Mouse (Mus musculus): ENCODE measurements around the gene Etv6. TPM values are rescaled to one million over a fixed set of nuclear protein-coding genes. Genes with fewer than 3 reads are reported as not detected.

Gene Etv6
- polyA plus RNA-seq, 1 experiment, result 23.4 TPM

GRCm38 (mm10) chr6:134053146-134053545, 17.6 kb downstream of the Etv6 start:
- TF ChIP-seq POLR2A (IDR thresholded peaks at IDR 0.05; ENCODE audit: borderline replicate concordance, low read depth, low read length) (no peak), CTCF (IDR thresholded peaks at IDR 0.05; ENCODE audit: low read depth, low read length) (no peak)
- H3K4me1 ChIP-seq (ENCODE audit: control insufficient read depth, insufficient read depth, low read length), result peaks cover 47% of the 10 kb centered on the region
- H3K27ac ChIP-seq (ENCODE audit: insufficient read depth, low read depth, low read length), result no peak overlapping the region
- H3K4me3 ChIP-seq (ENCODE audit: insufficient read depth, low read length), result no peak overlapping the region

GRCm38 (mm10) chr6:134053566-134053965, 18.1 kb downstream of the Etv6 start:
- H3K4me1 ChIP-seq (ENCODE audit: control insufficient read depth, insufficient read depth, low read length), result peaks cover 49% of the 10 kb centered on the region
- H3K27ac ChIP-seq (ENCODE audit: insufficient read depth, low read depth, low read length), result no peak overlapping the region
- no peak overlapping the region for H3K4me3 ChIP-seq (ENCODE audit: insufficient read depth, low read length)
- TF ChIP-seq CTCF (IDR thresholded peaks at IDR 0.05; ENCODE audit: low read depth, low read length), result no peak
- TF ChIP-seq POLR2A (IDR thresholded peaks at IDR 0.05; ENCODE audit: borderline replicate concordance, low read depth, low read length), result no peak

- peak overlapping the region; percentile 49 for H3K27ac ChIP-seq (ENCODE audit: insufficient read depth, low read depth, low read length)
- peaks cover 50% of the 10 kb centered on the region for H3K4me1 ChIP-seq (ENCODE audit: control insufficient read depth, insufficient read depth, low read length)
- no peak overlapping the region for H3K4me3 ChIP-seq (ENCODE audit: insufficient read depth, low read length)
- TF ChIP-seq POLR2A (IDR thresholded peaks at IDR 0.05; ENCODE audit: borderline replicate concordance, low read depth, low read length), result no peak
- TF ChIP-seq CTCF (IDR thresholded peaks at IDR 0.05; ENCODE audit: low read depth, low read length), result no peak
Measured at GRCm38 (mm10) chr6:134055588-134055987, 20.1 kb downstream of the Etv6 start.

GRCm38 (mm10) chr6:134058451-134058850, 23.0 kb downstream of the Etv6 start:
- H3K4me3 ChIP-seq (ENCODE audit: insufficient read depth, low read length), result no peak overlapping the region
- TF ChIP-seq CTCF (IDR thresholded peaks at IDR 0.05; ENCODE audit: low read depth, low read length) (no peak), POLR2A (IDR thresholded peaks at IDR 0.05; ENCODE audit: borderline replicate concordance, low read depth, low read length) (no peak)
- H3K4me1 ChIP-seq (ENCODE audit: control insufficient read depth, insufficient read depth, low read length), result peaks cover 48% of the 10 kb centered on the region
- H3K27ac ChIP-seq (ENCODE audit: insufficient read depth, low read depth, low read length), result no peak overlapping the region

GRCm38 (mm10) chr6:134058886-134059551, 23.5 kb downstream of the Etv6 start:
- Histone ChIP-seq H3K27ac (ENCODE audit: insufficient read depth, low read depth, low read length) (no peak overlapping the region), H3K4me1 (ENCODE audit: control insufficient read depth, insufficient read depth, low read length) (peaks cover 53% of the 10 kb centered on the region), H3K4me3 (ENCODE audit: insufficient read depth, low read length) (no peak overlapping the region)
- TF ChIP-seq POLR2A (IDR thresholded peaks at IDR 0.05; ENCODE audit: borderline replicate concordance, low read depth, low read length) (no peak), CTCF (IDR thresholded peaks at IDR 0.05; ENCODE audit: low read depth, low read length) (no peak)

- Histone ChIP-seq H3K4me3 (ENCODE audit: insufficient read depth, low read length) (no peak overlapping the region), H3K27ac (ENCODE audit: insufficient read depth, low read depth, low read length) (no peak overlapping the region), H3K4me1 (ENCODE audit: control insufficient read depth, insufficient read depth, low read length) (peaks cover 53% of the 10 kb centered on the region)
- TF ChIP-seq POLR2A (IDR thresholded peaks at IDR 0.05; ENCODE audit: borderline replicate concordance, low read depth, low read length) (no peak), CTCF (IDR thresholded peaks at IDR 0.05; ENCODE audit: low read depth, low read length) (no peak)
Measured at GRCm38 (mm10) chr6:134059552-134059891, 24.0 kb downstream of the Etv6 start.

GRCm38 (mm10) chr6:134060036-134060435, 24.5 kb downstream of the Etv6 start:
- H3K4me1 ChIP-seq (ENCODE audit: control insufficient read depth, insufficient read depth, low read length), result peaks cover 52% of the 10 kb centered on the region
- H3K4me3 ChIP-seq (ENCODE audit: insufficient read depth, low read length), result no peak overlapping the region
- TF ChIP-seq CTCF (IDR thresholded peaks at IDR 0.05; ENCODE audit: low read depth, low read length) (no peak), POLR2A (IDR thresholded peaks at IDR 0.05; ENCODE audit: borderline replicate concordance, low read depth, low read length) (no peak)
- H3K27ac ChIP-seq (ENCODE audit: insufficient read depth, low read depth, low read length), result no peak overlapping the region

GRCm38 (mm10) chr6:134060811-134061210, 25.3 kb downstream of the Etv6 start:
- Histone ChIP-seq H3K4me3 (ENCODE audit: insufficient read depth, low read length) (no peak overlapping the region), H3K4me1 (ENCODE audit: control insufficient read depth, insufficient read depth, low read length) (peaks cover 50% of the 10 kb centered on the region), H3K27ac (ENCODE audit: insufficient read depth, low read depth, low read length) (no peak overlapping the region)
- TF ChIP-seq CTCF (IDR thresholded peaks at IDR 0.05; ENCODE audit: low read depth, low read length), result no peak
- TF ChIP-seq POLR2A (IDR thresholded peaks at IDR 0.05; ENCODE audit: borderline replicate concordance, low read depth, low read length), result no peak

- no peak for TF ChIP-seq CTCF (IDR thresholded peaks at IDR 0.05; ENCODE audit: low read depth, low read length)
- no peak for TF ChIP-seq POLR2A (IDR thresholded peaks at IDR 0.05; ENCODE audit: borderline replicate concordance, low read depth, low read length)
- H3K4me3 ChIP-seq (ENCODE audit: insufficient read depth, low read length), result no peak overlapping the region
- peak overlapping the region; percentile 68 for H3K27ac ChIP-seq (ENCODE audit: insufficient read depth, low read depth, low read length)
- peaks cover 61% of the 10 kb centered on the region for H3K4me1 ChIP-seq (ENCODE audit: control insufficient read depth, insufficient read depth, low read length)
Measured at GRCm38 (mm10) chr6:134065018-134065725, 29.7 kb downstream of the Etv6 start.

GRCm38 (mm10) chr6:134066112-134066511, 30.6 kb downstream of the Etv6 start:
- TF ChIP-seq POLR2A (IDR thresholded peaks at IDR 0.05; ENCODE audit: borderline replicate concordance, low read depth, low read length) (no peak), CTCF (IDR thresholded peaks at IDR 0.05; ENCODE audit: low read depth, low read length) (no peak)
- Histone ChIP-seq H3K4me1 (ENCODE audit: control insufficient read depth, insufficient read depth, low read length) (peaks cover 56% of the 10 kb centered on the region), H3K27ac (ENCODE audit: insufficient read depth, low read depth, low read length) (peak overlapping the region; percentile 23; the same call in 1 of the 2 replicates), H3K4me3 (ENCODE audit: insufficient read depth, low read length) (no peak overlapping the region)
